Mouse (Mus musculus) erythroblast, embryonic 14.5 days (primary cell): ENCODE measurements around the gene Rpn2.

ENCODE experiments used
- GATA1 ChIP-seq: IDR thresholded peaks from 2 replicates; pipeline ENCODE4 v1.6.1; 2012; ENCODE audit warnings: low read length, inconsistent platforms, mixed read lengths
- TAL1 ChIP-seq: IDR thresholded peaks from 3 replicates; pipeline ENCODE4 v1.6.1; 2012; ENCODE audit warnings: low read length, inconsistent platforms, mixed read lengths

DNA sequence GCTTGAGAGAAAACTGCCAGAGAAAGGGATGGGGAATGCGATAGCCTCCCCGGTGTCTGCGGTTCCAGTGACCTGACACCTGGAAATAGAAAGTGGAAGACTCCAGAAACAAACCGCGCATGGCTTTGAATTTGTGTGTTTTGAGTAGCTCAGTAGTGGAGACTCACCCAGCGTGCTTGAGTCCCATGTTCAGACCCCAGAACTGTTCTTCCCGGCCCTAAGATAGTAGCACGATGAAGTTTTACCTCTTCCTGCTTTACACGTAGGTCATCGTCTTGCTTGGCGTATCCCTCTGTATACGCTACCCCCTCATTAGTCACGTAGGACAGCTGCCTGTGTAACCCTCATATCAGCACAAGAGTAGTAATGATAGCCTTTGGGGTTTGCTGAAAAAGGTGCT, 89.2 kb downstream of the Rpn2 start:
- TF ChIP-seq GATA1: no peak
- no peak for TF ChIP-seq TAL1
